Mouse (Mus musculus) lung, postnatal 4 days (tissue): ENCODE results near the gene Zfp691.

Source experiments
- DNase-seq, 2 experiments: peaks; one replicate each; pipeline ENCODE4 v3.0.0; 2021

Gene Zfp691

DNA sequence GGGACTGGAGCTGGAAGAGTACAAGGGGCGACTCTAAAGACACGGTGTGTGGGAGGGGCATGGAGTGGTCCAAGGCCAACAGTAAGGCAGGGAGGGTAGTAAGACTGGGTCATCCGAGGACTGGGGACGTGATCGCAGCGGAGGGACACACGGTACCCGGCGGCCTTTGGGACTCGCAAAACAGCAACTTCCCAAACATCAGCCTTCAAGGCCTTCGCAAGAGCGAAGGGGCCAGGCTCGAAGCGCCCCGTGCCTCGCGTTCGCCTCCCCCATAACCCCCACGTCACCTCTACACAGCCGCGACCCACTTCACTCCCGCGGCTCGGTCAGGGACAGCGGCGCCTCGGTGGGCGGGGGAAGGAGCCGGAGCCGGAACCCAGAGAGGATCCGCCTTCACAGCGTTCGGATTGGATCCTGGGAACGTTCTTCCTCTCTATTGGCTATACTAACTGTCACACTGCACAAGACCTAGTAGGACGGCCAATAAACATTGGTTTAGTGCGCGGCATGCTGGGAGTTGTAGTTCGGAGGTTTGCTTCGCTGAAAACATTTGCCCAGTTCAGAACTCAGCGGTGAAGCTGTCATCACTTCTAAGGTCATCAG lies at the start of gene Zfp691:
Gene Zfp691, minus strand, starts transcription at position 345 of the 603 bp plus-strand sequence.
- peak; percentile 95 to 96 for DNase-seq

DNA sequence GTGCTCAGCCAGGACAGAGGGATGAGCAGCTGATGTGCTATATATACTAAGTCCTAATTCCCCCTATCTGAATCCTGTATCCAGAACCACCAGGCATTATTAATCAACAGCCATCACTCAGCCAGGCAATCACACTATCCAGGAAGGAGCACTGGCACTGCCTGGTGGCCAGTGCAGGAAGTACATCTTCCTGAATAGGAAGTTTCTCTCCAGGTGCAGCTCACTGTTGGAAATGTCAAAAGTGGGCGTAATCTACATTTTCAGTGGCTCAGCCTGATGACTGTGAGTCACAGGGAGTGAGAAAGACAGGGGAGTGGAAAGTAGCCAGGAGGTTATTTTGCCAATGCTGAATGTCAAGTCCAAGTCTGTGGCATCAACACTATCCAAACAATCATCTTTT lies 49.7 kb upstream of the Zfp691 start:
- peak in 1 of 2 experiments; percentile 25 for DNase-seq

DNA sequence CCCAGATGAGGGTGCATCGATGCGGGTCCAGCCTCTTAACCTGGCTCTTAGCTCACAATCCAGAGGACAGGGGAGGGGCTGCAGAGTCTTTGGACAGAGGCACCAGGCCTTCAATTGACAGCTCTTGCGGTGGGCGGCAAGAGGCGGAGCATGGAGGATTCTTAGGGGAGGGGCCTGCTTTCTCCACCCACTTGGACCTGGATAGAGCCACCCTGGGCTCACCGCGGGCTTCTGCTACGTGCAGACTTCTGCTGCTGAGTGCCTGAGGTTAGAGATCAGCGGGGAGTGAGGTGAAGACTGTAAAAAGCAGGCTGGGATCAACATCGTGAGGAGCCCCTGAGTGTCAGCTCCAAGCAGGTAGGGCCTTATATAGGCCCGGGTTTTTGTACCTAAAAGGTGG lies 44.2 kb upstream of the Zfp691 start, which contains the start of gene Tmem269:
Gene Tmem269, minus strand, starts transcription at position 49 of the 400 bp plus-strand sequence.
- DNase-seq = no peak

DNA sequence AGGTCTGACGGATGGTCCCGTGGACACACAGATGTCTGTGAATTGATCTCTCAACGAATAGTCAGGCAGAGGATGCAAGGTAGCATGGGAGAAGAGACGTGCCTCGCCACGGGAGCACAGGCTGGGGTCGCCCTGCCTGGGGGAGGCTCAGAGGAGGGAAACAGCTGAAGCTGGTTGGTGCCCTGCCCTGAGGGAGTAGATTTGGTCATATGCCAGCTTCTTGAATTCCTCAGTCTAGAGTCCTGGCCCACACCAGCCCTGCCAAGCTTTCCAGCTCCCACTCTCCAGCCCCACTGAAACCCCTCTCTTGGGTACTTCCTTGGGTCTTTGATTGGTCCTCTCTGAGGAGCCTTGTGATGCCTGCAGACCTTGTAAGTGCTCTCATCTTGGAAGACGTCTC lies 42.7 kb upstream of the Zfp691 start:
- DNase-seq = no peak

DNA sequence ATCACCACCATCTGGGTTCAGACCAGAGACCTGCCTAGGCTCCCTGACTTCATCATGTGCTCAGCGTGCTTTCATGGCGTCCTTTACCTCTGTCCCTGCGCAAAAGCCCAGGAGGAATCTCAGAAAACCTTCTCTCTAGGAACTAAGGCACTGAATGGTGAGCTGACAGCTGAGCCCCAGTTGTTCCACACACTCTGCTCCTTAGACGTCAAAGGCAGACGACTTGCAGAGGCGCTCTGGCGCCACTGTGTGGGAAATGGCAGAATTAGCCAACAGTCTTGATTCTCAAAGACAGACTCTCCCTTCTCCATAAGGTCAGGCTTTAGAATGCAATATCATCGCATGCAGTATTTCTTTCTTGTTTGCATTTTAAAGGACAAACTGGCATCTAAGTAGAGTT lies 30.7 kb upstream of the Zfp691 start:
- peak; percentile 55 to 71 for DNase-seq

DNA sequence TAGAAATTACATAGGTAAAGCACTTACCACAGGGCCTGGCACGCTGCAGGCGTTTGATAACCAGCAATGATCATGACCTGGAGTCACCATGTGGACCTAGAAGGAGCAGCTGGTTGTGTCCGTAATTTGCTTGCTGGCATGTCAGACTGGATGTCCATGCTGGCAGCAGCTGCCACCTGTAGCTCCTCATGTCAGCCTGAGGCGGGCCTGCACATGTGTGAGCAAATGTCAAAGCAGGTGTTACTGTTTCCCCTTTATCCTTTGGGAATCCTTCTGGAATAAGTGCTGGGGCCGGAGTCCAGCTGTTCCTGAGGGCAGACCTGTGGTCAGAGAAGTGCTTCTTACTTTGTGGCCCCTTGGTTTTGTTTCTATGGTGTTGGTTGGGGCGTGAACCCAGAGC lies 24.1 kb upstream of the Zfp691 start:
- DNase-seq = no peak

DNA sequence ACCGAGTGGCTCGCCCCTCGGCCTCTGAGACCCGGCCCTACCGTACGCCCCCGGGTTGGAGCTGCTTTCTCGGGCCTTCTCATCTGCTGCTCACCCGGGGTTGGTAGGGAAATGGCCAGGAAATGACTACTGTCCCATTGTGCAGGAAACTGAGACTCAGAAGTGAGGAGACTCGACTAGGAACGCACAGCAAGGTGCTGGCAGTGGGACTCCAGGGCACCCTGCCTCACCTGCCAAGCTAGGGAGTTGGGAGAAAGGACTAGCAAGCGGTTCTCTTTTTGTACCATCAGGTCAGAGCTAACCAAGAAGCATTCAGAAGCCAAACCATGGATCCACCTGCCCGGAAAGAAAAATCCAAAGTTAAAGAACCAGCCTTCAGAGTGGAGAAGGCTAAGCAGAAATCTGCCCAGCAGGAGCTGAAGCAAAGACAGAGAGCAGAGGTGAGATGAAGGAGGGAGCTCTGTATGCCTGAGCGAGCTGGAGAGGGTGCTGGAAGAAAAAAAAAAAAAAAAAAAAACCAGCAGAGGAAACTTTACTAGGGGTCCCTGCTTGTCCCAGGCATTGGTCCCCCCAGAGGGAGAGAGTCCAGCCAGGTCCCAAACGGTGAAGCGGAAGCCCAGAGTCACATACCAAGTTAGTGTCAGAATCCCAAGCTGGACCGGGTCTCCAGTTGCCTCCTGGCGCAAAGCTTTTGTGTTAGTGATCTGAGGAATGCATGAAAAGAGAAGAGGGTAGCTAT lies 21.8 kb upstream of the Zfp691 start:
- no peak for DNase-seq

DNA sequence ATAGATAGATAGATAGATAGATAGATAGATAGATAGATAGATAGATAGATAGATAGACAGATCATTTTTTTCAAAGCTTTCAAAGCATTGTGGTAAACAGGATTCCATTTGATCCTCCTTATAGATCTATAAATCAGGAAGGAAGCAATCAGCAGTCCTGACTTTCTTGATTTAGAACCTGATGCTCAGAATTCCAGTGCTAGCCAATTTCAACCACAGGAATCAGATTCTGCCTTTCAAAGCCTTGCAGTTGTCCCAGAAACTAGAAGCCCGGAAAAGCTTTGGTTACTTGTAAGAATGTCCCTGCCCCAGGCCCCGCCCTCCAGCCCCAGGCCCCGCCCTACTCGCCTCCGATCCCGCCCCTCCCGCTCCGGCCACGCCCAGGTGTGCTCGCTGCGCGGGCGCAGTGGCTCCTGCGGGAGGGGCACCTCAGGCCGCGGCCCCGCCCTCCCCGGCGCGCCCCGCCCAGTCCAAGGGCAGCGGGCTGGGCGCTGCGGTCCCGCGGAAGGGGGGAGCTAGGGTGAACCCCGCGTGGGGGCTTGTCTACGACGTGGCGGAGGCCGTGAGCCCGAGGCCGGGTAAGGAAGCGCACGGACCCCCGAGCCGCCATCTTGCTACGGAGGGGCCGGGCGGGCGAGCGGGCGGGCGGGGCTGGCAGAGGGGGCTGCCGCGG lies 21.1 kb upstream of the Zfp691 start, which contains the start of gene Svbp:
Gene Svbp, plus strand, starts transcription at position 398 of the 673 bp plus-strand sequence.
- peak; percentile 92 for DNase-seq

DNA sequence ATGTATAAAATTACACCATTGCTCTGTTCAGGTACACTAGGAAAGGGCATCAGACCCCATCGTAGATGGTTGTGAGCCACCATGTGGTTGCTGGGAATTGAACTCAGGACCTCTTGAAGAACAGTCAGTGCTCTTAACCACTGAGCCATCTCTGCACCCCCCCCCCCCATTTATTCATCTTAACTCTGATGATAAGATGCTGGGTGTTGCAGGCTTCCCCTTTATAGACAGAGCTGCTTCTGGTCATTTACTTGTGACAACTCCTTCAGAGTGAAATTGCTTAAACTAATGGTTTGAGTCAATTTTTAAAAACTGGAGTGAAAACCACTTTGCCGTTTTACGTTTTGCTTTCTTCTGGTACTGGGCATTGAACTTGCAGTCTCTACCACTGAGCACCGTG lies 18.8 kb upstream of the Zfp691 start:
- DNase-seq = no peak

DNA sequence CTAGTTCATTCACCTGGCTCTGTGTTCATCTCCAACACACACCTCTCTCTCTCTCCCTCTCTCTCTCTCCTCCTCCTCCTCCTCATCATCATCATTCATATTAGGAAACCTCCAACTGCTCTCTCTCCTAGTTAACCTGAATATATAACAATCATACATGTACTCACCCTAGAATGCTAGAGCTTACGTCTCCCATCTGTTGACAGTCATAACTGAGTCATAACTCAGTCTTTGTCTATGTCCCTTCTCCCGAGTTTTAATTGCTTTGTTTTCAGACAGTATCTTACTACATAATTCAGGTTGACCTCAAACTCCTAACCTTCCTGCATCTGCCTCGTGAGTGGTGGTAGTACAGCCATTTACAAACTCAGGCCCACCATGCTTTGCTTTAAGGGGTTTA lies 17.3 kb upstream of the Zfp691 start:
- DNase-seq = no peak

DNA sequence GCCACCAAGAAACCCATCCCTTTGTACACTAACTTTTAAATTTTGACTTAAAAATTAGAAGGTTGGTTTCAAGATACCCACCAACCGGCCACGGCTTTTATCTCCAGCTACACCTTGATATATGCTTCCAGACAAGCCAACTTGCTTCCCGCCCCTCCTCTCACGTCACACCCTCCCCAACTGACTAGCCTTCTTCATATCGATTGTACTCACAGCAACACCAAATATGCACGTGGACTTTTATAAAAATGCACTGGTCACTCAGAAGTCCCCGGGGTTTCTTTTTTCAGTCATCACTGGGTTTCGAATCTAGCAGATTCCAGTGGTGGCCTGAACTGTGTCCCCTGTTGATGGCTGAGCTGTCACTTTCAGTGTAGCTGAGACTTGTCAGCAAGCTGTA lies 16.6 kb upstream of the Zfp691 start:
- no peak for DNase-seq

DNA sequence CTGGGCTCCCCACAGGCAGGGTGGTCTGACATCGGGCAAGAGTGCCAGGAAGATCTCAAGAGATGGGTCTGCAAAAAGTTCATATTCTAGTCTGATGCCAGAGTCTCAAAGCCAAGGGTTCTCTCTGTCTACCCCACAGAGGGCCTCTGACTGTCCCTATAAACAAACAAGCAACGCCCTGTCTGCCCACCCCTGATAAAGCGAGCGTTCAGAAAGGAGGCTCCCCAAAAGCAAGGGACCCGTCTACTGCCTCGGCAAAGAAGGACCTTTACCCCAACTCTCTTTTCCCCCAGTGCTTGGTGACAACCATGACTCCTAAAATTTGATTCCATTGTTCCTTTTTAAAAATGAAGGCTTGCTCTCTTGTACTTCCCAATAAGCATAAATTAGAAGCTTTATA lies 15.9 kb upstream of the Zfp691 start, which contains the start of gene Ermap:
Gene Ermap, minus strand, starts transcription at position 148 of the 400 bp plus-strand sequence.
- no peak for DNase-seq

DNA sequence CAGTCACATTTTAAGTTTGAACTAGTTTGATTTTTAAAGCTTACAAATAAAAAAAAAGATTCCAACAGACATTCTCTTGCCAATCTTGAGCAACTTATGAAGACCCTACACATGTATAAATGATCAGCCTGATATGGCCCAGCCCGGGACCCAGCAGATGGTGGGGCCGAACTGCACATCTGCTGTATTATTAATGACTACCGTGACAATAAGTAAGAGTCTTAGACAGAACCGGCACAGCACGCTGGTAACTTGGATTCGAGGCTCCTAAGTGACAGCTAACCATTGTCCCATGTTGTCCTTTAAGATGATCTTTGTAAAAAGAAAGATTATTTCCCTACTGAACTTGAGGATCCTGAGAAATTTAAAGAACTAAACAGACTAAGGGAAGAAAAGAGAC lies 15.4 kb upstream of the Zfp691 start:
- DNase-seq = no peak

DNA sequence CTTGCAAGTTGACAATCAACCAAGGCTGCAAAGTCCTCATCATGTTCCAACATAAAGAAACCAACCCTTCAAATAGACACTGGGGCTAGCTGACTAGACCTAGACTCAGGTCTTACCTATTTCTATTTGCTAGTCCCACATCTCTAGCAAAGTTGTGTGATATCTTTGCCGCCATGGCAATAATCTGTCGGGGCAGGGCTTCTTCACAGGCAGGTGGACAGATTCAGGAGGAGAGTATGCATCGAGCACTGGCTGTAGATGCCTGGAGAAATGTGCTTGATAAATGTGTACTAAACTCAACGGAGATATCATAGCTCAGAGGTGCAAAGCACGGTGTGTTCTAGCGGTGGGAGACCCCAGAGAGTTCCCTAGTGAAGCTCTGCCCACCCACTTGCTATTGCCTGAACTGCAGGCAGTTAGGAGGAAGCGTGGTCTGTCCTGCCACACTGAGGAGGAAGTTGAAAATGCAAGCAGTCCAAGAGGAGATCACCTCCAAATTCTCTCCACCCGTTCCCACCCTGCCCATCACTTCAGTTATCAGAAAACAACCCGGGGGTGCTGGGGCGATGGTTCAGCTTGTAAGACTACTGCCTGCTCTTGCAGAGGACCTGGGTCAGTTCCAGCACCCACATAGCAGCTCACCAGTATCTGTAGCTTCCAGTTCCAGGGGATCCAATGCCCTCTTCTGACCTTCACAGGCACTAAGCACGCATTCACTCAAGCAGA lies 14.2 kb upstream of the Zfp691 start:
- DNase-seq = no peak

DNA sequence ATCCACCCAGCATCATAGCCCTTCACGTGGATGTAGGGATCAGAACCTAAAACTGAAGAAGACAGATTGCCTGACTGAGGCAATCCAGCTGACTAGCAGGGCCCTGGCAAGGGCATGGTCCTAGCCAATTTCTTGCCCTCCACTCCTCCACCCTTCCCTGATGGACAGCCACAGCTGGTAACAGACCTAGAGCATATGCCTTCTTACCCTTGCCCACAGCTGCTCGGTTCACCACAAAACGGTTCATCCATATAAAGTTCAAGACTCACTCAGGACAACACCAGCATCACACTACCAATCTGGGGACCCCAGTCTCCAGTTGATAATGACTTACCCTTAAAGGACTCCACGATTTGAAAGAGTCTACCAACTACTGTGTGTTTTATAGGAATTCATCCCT lies 11.8 kb upstream of the Zfp691 start:
- no peak for DNase-seq

DNA sequence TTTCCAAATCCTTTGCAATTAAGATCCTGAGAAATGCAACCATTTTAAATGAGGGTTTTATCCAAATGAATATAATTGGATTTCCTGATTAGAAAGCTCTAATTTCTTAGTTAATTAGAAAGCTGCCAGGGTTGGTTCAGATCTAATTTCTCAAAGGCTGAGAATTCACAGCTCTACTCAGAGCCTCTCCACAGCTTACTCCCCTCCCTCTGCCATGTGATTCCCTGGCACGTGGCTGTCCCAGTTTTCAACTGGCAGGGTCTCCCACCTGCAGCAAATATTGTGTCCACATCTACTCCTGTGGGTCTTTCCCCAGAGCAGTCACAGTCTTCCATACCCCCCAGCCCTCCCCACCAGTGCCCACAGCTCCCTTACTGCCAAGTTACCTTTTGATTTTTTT lies 9.5 kb upstream of the Zfp691 start:
- no peak for DNase-seq

DNA sequence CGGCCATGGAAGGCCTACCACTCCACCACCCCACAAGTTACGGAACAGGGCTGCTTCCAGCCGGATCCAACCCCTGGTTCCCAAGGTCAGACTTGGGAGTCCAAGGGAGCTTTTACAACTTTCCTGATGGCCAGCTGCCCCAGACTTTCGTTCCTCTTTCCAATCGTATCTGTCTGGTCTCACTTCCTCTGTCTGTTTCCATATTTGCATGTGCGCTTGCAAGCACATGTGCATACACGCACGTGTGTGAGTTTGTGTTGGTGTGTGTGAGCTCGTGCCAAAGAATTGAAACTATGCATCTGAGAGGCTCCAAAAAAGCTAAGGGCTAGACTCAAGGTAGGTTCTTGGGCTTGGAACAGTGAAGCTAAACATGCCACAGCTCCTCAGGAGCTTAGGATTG lies 7.5 kb upstream of the Zfp691 start:
- peak in 1 of 2 experiments; percentile 29 for DNase-seq

DNA sequence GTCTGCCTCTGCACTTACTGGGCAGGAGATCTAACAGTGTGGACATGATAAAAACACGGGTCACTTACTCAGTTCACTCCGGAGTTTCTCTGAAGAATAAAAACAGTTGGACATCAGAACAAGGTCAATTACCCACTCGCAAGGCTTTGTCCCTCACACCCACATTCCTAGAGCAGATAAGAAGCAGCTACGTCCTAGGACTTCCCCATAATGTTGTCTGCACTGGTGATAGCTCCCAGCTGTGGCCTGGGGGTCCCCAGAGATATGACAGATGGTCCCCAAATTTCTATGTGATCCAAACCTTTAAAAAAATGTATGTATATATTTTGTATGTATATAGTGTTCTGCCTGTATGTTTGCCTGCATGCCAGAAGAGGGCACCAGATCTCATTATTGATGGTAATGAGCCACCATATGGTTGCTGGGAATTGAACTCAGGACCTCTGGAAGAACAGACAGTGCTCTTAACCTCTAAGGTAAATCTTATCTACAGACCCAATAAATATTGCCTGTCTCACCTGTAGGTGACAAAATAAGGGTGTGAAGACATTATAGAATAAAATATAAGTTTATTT lies 6.2 kb upstream of the Zfp691 start:
- DNase-seq = no peak

DNA sequence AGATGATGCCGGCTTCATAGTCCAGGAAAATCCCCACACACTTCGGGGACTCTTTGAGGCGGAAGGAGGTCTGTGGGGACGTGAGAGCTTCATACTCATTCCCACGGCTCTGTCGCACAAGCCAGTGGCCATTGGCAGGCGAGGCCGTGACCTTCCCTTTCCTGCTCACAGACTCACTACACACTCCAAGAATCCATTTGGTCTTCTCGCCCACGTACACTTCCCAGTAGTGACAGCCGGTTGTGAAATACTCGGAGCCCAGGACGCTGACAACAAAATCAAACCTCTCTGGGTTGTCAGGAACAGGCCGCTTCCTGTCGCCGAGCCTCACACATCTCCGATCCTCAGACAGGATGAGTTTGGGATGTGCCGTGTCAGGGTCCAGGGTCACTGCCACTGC lies 4.3 kb upstream of the Zfp691 start:
- DNase-seq = peak; percentile 35 to 36

DNA sequence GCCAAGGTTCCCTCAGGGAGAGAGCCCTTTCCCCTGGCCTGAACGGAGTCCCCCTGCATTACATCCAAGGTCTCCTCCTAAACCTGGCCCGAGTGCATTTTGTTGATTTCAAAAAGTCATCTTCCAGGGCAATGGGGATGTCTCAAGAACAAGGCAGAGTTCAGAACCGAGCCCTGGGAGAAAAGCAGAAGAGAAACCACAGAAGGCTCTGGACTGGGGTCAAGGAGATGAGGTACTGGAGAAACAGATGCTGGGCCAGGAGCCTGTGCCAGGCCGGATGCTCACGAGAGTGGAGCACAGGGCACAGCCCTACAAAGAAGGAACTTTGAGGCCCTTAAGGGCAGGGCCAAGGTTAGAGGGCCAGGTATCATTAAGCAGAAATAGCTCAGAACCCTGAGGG lies 3.7 kb upstream of the Zfp691 start:
- peak in 1 of 2 experiments; percentile 42 for DNase-seq

DNA sequence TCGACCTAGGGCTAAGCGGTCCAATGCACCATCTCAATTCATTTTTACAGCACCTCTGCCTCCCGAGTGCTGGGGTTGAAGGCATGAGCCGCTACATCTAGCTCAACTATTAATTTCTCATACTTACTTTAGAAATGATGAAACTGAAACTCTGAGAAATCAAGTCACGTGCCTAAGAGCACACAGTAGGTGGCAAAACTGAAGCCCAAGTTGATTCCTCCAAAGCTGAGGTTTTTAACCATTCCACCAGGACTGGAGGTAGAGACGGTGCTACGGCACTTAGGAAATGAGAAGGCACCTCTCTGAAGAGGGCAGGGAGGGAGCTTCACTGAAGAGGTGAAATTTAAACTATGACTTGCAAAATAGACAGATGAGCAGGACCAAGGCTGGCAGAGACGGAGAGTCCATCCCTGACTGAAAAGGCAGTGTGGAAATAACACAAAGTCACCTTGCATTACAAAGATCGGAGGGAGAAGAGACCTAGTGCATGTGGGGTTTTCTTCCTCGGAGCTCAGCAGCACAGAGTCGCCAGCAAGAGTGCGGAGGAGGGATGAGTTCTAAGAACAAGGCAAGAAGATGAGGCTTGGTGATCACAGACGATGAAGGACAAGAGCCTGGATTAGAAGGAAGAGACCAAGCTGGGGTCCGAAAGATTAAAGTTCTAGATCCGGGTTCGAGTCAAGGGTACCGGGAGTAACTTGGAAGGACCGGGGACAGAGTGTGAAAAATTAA lies 910 bp downstream of the Zfp691 start:
- no peak for DNase-seq

DNA sequence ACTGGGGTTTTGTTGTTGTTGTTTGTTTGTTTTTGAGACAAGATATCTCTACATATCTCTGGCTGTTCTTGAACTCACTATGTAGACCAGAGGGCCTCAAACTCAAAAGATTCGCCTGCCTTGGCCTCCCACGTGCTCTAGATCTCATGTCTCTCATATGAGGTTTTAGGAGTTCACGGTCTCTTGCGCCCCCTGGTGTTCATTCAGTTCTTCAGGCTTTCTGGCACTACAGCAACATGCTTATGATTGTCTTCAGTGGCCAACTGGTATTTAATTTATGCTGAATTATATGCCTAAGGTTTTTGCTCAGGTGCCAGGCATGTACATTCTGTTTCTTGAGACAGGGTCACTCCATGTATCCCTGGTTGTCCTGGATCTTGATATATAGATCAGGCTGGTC lies 6.3 kb downstream of the Zfp691 start:
- peak; percentile 70 to 86 for DNase-seq
